Mouse (Mus musculus): ENCODE data around the gene Fam151b.
A peak's percentile ranks its signal among the peaks of the same experiment; 100 is the strongest.

DNA sequence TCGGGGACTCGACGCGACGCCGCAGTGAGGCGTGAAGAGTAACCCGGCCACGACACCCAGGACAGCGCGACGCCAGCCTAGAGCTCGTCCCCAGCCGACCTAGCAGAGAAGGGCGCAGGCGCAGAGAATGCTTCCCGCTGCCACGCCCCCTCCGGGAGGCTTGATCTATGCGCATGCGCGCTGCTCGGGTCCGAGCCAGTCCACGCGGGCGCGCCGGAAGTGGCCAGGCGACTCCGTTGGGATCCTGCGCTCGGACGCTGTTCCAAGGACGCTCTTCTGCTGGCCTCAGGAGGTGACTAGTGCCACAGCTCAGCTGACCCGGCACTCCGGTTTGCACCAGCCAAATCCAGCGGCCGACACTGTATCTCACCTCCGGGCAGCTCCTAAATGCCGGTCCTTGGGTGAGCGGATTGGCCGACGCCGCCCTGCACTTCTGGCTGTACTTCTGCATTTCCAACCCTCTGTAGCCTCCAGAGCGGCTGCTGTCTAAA, 47.0 kb upstream of the Fam151b start, which contains the start of gene Zfyve16:
- no peak for TF ChIP-seq CTCF (IDR thresholded peaks at IDR 0.05; ENCODE audit: insufficient read depth, low read depth, low read length)
- TF ChIP-seq POLR2A (IDR thresholded peaks at IDR 0.05; ENCODE audit: insufficient read depth, low read depth, low read length): peak; percentile 84

Measured in olfactory bulb, adult 2 months (tissue).